Mouse (Mus musculus) CH12.LX (cell line): Measurements from ENCODE around the gene Mmp9. TPM values are rescaled to one million over a fixed set of nuclear protein-coding genes. Genes with fewer than 3 reads are reported as not detected.
A peak's percentile ranks its signal among the peaks of the same experiment; 100 is the strongest.

Source experiments
- DNase-seq: peaks from one replicate; pipeline ENCODE4 v3.0.0-alpha.2; 2013; ENCODE audit errors: extremely low read depth
- H3K27ac ChIP-seq: 2 replicates; pipeline ENCODE4 v1.5.1; 2012; ENCODE audit warnings: low read depth, mild to moderate bottlenecking, control low read depth, moderate library complexity; ENCODE audit not compliant: insufficient read depth
- H3K27me3 ChIP-seq: replicated peaks from 2 replicates; pipeline ENCODE3; 2012; ENCODE audit warnings: inconsistent platforms
- H3K36me3 ChIP-seq, 2 experiments: replicated peaks in 1 of 2; 2 replicates each; pipeline versions ENCODE3 to v1.6.1; 2012; ENCODE audit warnings: inconsistent platforms in 1 of 2, low read length in 1 of 2, mild to moderate bottlenecking in 1 of 2, mixed read lengths in 1 of 2, moderate library complexity in 1 of 2; ENCODE audit not compliant: control insufficient read depth in 1 of 2, insufficient read depth in 1 of 2
- H3K4me1 ChIP-seq, 2 experiments: 2 replicates each; pipeline ENCODE4 v1.6.1; 2012; ENCODE audit warnings: inconsistent platforms in 1 of 2, moderate library complexity in 1 of 2; ENCODE audit not compliant: insufficient read depth in 2 of 2, control insufficient read depth in 1 of 2
- H3K4me2 ChIP-seq: 2 replicates; pipeline ENCODE4 v1.6.1; 2012; ENCODE audit warnings: low read depth, mild to moderate bottlenecking, control low read depth; ENCODE audit not compliant: poor library complexity, insufficient read depth, severe bottlenecking
- H3K4me3 ChIP-seq, 3 experiments: fragments of 150-350 bp in 1 of 3; sonication (generic) in 1 of 3; replicated peaks in 1 of 3; 2 replicates each; pipeline versions ENCODE3 to v1.5.1; 2011 to 2012; ENCODE audit warnings: low read depth in 2 of 3, low read length in 2 of 3, mild to moderate bottlenecking in 2 of 3, moderate library complexity in 2 of 3, control low read depth in 1 of 3, improper control_type of control experiment in 1 of 3, inconsistent platforms in 1 of 3, mixed read lengths in 1 of 3; ENCODE audit not compliant: poor library complexity in 1 of 3
- H3K79me2 ChIP-seq: replicated peaks from 2 replicates; pipeline ENCODE4 v1.6.1; 2012; ENCODE audit warnings: mild to moderate bottlenecking, moderate library complexity; ENCODE audit not compliant: control insufficient read depth, poor library complexity, insufficient read depth, severe bottlenecking; ENCODE audit errors: extremely low read depth
- H3K9ac ChIP-seq: 2 replicates; pipeline ENCODE4 v1.6.1; 2012; ENCODE audit warnings: low read depth, mild to moderate bottlenecking, control low read depth, moderate library complexity; ENCODE audit not compliant: insufficient read depth
- H3K9me3 ChIP-seq: replicated peaks from 2 replicates; pipeline ENCODE3; 2012; ENCODE audit warnings: low read length, inconsistent platforms, mixed read lengths
- BHLHE40 ChIP-seq: IDR thresholded peaks from 2 replicates; pipeline ENCODE4 v1.6.1; 2011; ENCODE audit warnings: mild to moderate bottlenecking, low read depth, low read length, improper control_type of control experiment
- CTCF ChIP-seq, 2 experiments: IDR thresholded peaks in 1 of 2; conservative IDR thresholded peaks in 1 of 2; 2 replicates each; pipeline ENCODE4 v1.5.1; 2011 to 2012; ENCODE audit warnings: low read depth in 2 of 2, low read length in 2 of 2, improper control_type of control experiment in 1 of 2, inconsistent platforms in 1 of 2, mild to moderate bottlenecking in 1 of 2, moderate library complexity in 1 of 2
- E2F4 ChIP-seq: IDR thresholded peaks from 2 replicates; pipeline ENCODE4 v1.6.1; 2011; ENCODE audit warnings: low read depth, low read length, improper control_type of control experiment; ENCODE audit not compliant: insufficient replicate concordance
- GABPA ChIP-seq: IDR thresholded peaks from 2 replicates; pipeline ENCODE4 v1.6.1; 2012; ENCODE audit warnings: low read depth, low read length, improper control_type of control experiment, inconsistent platforms; ENCODE audit not compliant: insufficient replicate concordance
- IRF4 ChIP-seq: IDR thresholded peaks from 2 replicates; pipeline ENCODE4 v1.6.1; 2014; ENCODE audit warnings: low read depth, mild to moderate bottlenecking, inconsistent platforms, low read length, improper control_type of control experiment
- RAD21 ChIP-seq: IDR thresholded peaks from 2 replicates; pipeline ENCODE4 v1.6.1; 2011; ENCODE audit warnings: low read depth, mild to moderate bottlenecking, low read length, improper control_type of control experiment, moderate library complexity
- RCOR1 ChIP-seq: conservative IDR thresholded peaks from 2 replicates; pipeline ENCODE4 v1.6.1; 2012; ENCODE audit warnings: low read depth, mild to moderate bottlenecking, inconsistent platforms, low read length, improper control_type of control experiment
- SMC3 ChIP-seq: IDR thresholded peaks from 2 replicates; pipeline ENCODE4 v1.6.1; 2011; ENCODE audit warnings: low read depth, low read length, improper control_type of control experiment
- TCF12 ChIP-seq: IDR thresholded peaks from 2 replicates; pipeline ENCODE4 v1.6.1; 2014; ENCODE audit warnings: low read depth, mild to moderate bottlenecking, inconsistent platforms, low read length, improper control_type of control experiment
- ZNF384 ChIP-seq: IDR thresholded peaks from 2 replicates; pipeline ENCODE4 v1.6.1; 2012; ENCODE audit warnings: low read depth, low read length, improper control_type of control experiment, inconsistent platforms
- dilution Hi-C: fragments of 300-500 bp; cut with MboI; formaldehyde crosslinking; loops from 2 replicates; pipeline ENCODE4 v1.14.3; 2020; ENCODE audit warnings: low sequenced_read_pairs; ENCODE audit not compliant: extremely low pct_unique_long_range_greater_than_20kb, extremely low pct_ligation_motif_present
- in situ Hi-C: fragments of 300-500 bp; cut with MboI; formaldehyde crosslinking; loops from 3 replicates; pipeline ENCODE4 v1.14.3; 2019; ENCODE audit warnings: low sequenced_read_pairs, low pct_ligation_motif_present, low pct_unique_long_range_greater_than_20kb, mixed read lengths
- polyA plus RNA-seq: library from polyadenylated mRNA; unstranded; fragments of >175 nt; gene quantifications from 2 replicates; pipeline ENCODE4 v1.2.1, GENCODE M21; 2012; ENCODE audit warnings: low read depth; ENCODE audit not compliant: insufficient read length
- total RNA-seq, 2 experiments: library from RNA; depleted of rRNA; stranded (reverse); fragments of 300-350 nt in 1 of 2; fragments of >200 nt in 1 of 2; gene quantifications; 2 replicates each; pipeline ENCODE4 v1.2.3; 2012 to 2014

Gene Mmp9
- total and polyA plus RNA-seq, 3 experiments: not detected

DNA sequence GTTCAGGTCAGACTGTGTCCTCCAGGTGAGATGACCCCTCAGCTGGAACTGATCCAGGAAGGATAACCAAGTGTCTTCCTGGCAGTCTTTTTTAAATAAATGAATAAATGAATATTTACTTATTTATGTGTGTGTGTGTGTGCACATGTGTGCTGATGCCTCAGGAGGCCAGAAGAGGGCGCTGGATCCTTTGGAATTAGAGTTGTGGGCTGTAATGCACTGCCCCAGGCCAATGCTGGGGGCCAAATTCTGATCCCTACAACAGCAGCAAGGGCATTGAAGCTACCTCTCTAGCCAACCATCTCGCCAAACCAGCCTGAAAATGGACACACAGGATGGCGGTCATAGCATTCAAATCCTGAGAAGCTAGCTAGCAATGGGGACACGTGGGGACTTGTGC lies 15.1 kb downstream of the Mmp9 start:
- H3K9me3 ChIP-seq: peaks cover 32% of the 10 kb centered on the region
- no peaks in the 10 kb centered on the region for H3K79me2 ChIP-seq
- H3K27ac ChIP-seq: no peak overlapping the region
- peaks cover 76% of the 10 kb centered on the region for H3K27me3 ChIP-seq
- no peaks in the 10 kb centered on the region for H3K36me3 ChIP-seq
- peak in 1 of 2 experiments; percentile 10; a peak in 1 of 4 replicates for TF ChIP-seq CTCF (conservative IDR thresholded peaks at IDR 0.05 in 1 of 2, IDR thresholded peaks at IDR 0.05 in 1 of 2; ENCODE audit: low read depth in 2 of 2, low read length in 2 of 2)
- no peak for TF ChIP-seq SMC3
- in situ Hi-C loops: loop anchor here (10.0 kb wide), 1 partner anchor 329 kb away; the partner anchor contains the start of gene Slc35c2
- H3K4me1 ChIP-seq: peaks cover 9 to 19% of the 10 kb centered on the region in 2 experiments
- H3K9ac ChIP-seq: no peak overlapping the region
- no peak for DNase-seq
- H3K4me2 ChIP-seq: no peak overlapping the region
- H3K4me3 ChIP-seq: no peak overlapping the region
- dilution Hi-C loops: no loop called here

DNA sequence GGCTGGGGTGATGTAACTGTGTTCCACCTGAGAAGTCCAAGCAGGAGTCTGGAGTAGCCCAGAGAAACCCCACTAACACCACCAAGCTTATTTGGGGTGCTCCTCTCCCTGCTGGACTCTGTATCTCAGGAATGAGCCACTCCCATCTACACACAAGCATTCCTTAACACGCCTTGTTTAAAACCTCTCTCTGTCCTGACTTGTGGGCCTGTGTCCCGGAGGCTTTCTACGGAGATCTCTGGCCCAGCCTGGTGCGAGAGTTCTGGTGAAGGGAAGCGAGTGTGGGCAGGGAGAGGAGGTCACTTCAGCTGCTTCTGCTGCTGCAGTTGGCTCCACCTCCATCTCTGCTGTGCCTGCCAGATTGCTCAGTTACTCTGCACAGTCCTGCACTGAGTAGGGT lies 15.6 kb downstream of the Mmp9 start:
- TF ChIP-seq ZNF384: no peak
- TF ChIP-seq SMC3: no peak
- TF ChIP-seq IRF4: no peak
- TF ChIP-seq E2F4: no peak
- TF ChIP-seq RCOR1: no peak
- TF ChIP-seq CTCF (conservative IDR thresholded peaks at IDR 0.05 in 1 of 2, IDR thresholded peaks at IDR 0.05 in 1 of 2; ENCODE audit: low read depth in 2 of 2, low read length in 2 of 2): no peak
- no peak for TF ChIP-seq BHLHE40
- Histone ChIP-seq H3K79me2 (no peaks in the 10 kb centered on the region), H3K9me3 (peaks cover 32% of the 10 kb centered on the region), H3K9ac (no peak overlapping the region), H3K4me2 (no peak overlapping the region), H3K27ac (no peak overlapping the region), H3K4me1 (peaks cover 9 to 21% of the 10 kb centered on the region in 2 experiments), H3K4me3 (no peak overlapping the region), H3K36me3 (no peaks in the 10 kb centered on the region), H3K27me3 (peaks cover 76% of the 10 kb centered on the region)
- in situ Hi-C loops: loop anchor here (10.0 kb wide), 1 partner anchor 329 kb away; the partner anchor contains the start of gene Slc35c2
- dilution Hi-C loops: no loop called here
- DNase-seq: no peak

DNA sequence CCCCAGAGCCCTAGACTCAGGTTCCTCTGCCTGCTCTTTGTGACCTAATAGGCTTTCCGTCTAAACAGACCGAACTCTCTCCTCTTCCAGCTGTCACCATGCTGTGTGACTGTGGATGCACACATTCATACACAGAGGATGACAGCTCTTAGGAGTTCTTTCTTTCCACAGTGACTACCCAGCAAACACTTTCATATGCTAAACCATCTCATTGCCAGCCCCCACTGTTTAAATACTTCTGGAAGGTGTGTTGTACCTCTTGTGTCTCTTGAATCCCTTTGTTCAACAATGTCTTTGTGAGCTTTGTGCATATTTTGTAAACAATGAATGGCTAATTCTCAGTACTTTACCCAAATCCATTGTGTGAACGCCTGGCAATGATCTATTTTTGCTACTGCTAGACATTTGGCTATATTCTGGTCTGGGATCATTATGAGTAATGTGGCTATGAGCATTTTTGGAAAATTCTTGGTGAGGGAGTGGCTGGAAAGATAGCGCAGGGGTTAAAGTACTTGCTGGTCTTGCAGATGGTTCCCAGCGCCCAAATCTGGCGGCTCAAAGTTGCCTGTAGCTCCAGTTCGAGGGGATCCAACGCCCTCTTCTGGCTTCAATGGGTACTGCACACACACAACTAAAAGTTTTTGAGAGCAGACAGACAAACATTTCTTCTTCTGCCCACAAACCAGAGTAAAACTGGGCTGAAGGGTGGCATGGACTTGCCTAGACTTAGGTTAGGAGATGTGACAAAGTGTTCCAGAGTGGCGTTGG lies 17.2 kb downstream of the Mmp9 start:
- H3K27ac ChIP-seq: no peak overlapping the region
- TF ChIP-seq RCOR1 (no peak), GABPA (no peak), TCF12 (no peak), BHLHE40 (no peak), CTCF (conservative IDR thresholded peaks at IDR 0.05 in 1 of 2, IDR thresholded peaks at IDR 0.05 in 1 of 2; ENCODE audit: low read depth in 2 of 2, low read length in 2 of 2) (peak in 1 of 2 experiments; percentile 22; a peak in 1 of 4 replicates), RAD21 (no peak)
- dilution Hi-C loops: no loop called here

More for the DNA sequence above, 17.2 kb downstream of the Mmp9 start:
- Histone ChIP-seq H3K9ac (no peak overlapping the region), H3K79me2 (no peaks in the 10 kb centered on the region), H3K36me3 (no peaks in the 10 kb centered on the region), H3K4me2 (no peak overlapping the region), H3K4me1 (peaks cover 9 to 28% of the 10 kb centered on the region in 2 experiments), H3K4me3 (no peak overlapping the region), H3K9me3 (peaks cover 28% of the 10 kb centered on the region), H3K27me3 (peaks cover 73% of the 10 kb centered on the region)
- no peak for DNase-seq
- in situ Hi-C loops: loop anchor here (10.0 kb wide), 1 partner anchor 327 kb away; the partner anchor contains the start of gene Slc35c2
